Mouse (Mus musculus): Measurements from ENCODE around the gene Dars.
"Not testable (repeated sequence)": the region's sequence is repeated elsewhere in the genome, so short reads cannot be mapped to it uniquely, and the experiment has no call there.

The Dars gene

GRCm38 (mm10) chr1:128337708-128338320, 79.4 kb downstream of the Dars start:
- DNase-seq = no peak

- no peak for DNase-seq
Observed at GRCm38 (mm10) chr1:128330313-128330712, 86.9 kb downstream of the Dars start.

GRCm38 (mm10) chr1:128328218-128328617, 89.0 kb downstream of the Dars start, which contains the start of gene Lct:
Lct (minus strand) TSS chr1:128328318.
- DNase-seq = no peak

- DNase-seq = no peak
Observed at GRCm38 (mm10) chr1:128327165-128327564, 90.0 kb downstream of the Dars start.

- DNase-seq = no peak
Observed at GRCm38 (mm10) chr1:128324776-128325175, 92.4 kb downstream of the Dars start.

GRCm38 (mm10) chr1:128323026-128323643, 94.0 kb downstream of the Dars start:
- no peak for DNase-seq

- not testable (repeated sequence) for DNase-seq
Observed at GRCm38 (mm10) chr1:128319266-128319665, 97.9 kb downstream of the Dars start.

- DNase-seq = no peak
Observed at GRCm38 (mm10) chr1:128314665-128315064, 102.5 kb downstream of the Dars start.

Data from thymus, adult 18-20 months (tissue).